Mouse (Mus musculus) kidney, postnatal 14 days (tissue): Measurements from ENCODE around the gene 1700001P01Rik.
A peak's percentile ranks its signal among the peaks of the same experiment; 100 is the strongest.
"Not testable (repeated sequence)": the region's sequence is repeated elsewhere in the genome, so short reads cannot be mapped to it uniquely, and the experiment has no call there.

Source experiments
- DNase-seq: peaks from one replicate; pipeline ENCODE4 v3.0.0; 2022; ENCODE audit warnings: mixed read lengths

The 1700001P01Rik gene

DNA sequence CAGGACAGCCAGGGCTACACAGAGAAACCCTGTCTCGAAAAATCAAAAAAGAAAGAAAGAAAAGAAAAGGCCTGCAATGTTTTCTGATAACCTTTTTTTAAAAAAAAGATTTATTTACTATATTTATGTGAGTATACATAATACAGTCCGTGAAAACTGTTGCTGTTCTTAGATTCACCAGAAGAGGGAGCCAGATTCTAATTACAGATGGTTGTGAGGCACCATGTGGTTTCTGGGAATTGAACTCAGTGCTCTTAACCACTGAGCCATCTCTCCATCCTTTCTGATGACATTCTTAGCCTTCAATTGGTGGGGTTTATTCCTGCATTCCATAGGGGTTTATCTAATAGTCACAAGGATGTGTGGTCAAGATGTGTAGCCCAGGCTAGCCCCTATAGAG, 17.4 kb upstream of the 1700001P01Rik start:
- DNase-seq = peak; percentile 61

DNA sequence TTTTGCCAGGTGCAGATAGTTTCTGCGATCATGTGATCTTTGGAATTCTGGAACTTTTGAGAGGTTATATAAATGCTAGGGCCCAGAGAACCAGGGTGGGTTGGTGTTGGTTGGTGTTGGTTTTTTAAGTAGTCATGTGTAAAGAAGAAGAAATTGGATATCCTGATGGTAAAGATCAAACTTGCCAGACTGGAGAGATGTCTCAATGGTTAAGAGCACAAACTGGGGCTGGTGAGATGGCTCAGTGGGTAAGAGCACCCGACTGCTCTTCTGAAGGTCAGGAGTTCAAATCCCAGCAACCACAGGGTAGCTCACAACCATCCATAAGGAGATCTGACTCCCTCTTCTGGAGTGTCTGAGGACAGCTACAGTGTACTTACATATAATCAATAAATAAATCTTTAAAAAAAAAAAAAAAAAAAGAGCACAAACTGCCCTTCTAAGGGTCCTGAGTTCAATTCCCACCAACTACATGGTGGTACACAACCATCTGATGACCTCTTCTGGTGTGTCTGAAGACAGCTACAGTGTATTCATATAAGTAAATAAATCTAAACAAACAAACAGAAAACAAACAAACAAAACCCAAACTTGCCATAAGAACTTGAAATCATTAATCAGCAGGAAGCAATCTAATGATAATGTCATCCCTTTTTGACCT, 15.2 kb upstream of the 1700001P01Rik start:
- DNase-seq = not testable (repeated sequence)

DNA sequence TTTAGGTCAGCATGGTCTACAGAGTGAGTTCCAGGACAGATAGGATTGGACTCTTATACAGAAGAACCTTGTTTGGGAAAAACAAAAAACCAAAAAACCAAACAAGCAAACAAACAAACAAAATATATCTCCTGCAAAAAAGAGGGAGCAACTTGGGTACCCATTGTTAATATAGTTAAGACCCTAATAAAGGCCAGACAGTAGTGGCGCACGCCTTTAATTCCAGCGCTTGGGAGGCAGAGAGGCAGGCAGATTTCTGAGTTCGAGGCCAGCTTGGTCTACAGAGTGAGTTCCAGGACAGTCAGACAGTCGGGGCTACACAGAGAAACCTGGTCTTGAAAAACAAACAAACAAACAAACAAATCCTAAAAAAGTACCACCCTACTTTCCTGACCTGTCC, 14.0 kb upstream of the 1700001P01Rik start:
- DNase-seq = no peak

DNA sequence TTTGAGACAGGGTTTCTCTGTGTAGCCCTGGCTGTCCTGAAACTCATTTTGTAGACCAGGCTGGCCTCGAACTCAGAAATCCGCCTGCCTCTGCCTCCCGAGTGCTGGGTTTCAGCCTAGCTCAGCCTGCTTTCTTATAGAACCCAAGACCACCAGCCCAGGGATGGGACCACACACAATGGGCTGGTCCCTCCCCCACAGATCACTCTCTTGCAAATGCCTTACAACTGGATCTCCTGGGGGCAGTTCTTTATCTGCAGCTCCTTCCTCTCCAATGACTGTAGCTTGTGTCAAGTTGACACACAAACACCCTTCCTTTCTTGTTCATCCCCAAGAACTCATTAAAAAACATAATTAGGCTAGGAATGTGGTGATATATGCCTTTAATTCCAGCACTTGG, 12.2 kb upstream of the 1700001P01Rik start:
- DNase-seq = no peak

DNA sequence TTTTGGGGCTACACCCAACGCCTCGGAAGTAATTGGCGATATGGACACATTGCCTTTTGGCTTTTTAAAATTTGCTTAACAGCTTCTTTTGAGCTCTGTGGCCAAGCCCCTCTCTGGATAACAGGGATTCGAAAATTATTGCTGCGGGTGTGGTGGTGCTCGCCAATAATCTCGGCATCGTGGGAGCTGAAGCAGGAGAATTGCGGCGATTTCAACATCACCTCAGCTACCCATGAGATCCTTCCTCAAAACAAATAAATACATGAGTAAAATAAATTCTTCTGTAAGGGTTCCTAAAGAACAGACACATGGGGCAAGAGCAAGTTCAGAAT, 6.8 kb upstream of the 1700001P01Rik start:
- DNase-seq = no peak

DNA sequence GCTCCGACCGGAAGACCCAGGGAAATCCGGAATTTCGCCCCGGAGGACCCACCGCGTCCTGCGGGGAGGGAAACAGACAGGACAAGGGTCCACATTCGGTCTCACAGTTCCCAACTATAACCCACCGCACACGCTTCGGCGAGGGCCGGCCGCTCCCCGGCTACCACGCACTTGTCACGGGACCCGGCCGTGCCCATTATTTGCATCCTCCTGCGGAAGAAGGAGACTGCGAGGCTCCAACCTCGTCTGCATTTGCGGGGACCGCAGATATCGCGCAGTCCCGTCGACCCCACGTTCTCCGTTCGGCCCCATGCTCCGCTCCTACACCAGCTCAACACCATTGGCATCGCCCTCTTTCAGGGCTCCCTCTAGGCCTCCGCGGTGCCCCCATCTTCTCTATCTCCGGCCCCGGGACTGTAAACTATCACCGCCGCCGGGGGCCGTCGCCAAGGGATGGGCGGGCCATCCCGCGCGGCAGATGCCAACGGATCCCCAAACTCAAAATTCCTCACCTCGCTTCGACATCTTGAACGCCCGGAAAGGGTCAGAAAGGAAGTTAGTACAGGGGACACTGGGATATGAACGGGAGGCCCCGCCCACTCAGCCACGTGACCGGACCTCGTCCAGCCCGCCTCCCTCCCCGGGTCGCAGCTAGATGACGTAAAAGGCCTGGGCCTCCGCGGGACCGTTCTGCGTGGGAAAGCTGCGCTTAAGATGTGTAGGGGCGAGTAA, 6.3 kb upstream of the 1700001P01Rik start, which contains the start of gene Rpl23:
TSS of gene Rpl23 (minus strand) at position 606 of the 732 bp plus-strand sequence.
- DNase-seq = peak; percentile 100

DNA sequence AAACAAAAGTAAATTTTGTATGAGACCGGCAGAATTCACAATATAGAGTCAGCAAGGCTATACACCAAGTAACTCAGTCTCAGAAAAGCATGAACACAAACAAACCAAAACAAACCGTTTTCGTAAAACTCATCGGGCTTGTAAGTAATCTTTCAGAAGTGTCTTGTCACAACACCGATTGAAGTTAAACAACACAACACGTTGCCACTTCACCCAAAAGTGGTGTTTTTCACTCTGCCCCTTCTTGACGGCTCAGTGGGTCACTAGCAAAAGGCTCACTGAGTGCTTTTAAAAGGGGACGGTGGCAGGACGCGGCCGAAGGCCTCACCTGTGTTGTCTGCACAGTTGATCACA, 5.7 kb upstream of the 1700001P01Rik start:
- no peak for DNase-seq

DNA sequence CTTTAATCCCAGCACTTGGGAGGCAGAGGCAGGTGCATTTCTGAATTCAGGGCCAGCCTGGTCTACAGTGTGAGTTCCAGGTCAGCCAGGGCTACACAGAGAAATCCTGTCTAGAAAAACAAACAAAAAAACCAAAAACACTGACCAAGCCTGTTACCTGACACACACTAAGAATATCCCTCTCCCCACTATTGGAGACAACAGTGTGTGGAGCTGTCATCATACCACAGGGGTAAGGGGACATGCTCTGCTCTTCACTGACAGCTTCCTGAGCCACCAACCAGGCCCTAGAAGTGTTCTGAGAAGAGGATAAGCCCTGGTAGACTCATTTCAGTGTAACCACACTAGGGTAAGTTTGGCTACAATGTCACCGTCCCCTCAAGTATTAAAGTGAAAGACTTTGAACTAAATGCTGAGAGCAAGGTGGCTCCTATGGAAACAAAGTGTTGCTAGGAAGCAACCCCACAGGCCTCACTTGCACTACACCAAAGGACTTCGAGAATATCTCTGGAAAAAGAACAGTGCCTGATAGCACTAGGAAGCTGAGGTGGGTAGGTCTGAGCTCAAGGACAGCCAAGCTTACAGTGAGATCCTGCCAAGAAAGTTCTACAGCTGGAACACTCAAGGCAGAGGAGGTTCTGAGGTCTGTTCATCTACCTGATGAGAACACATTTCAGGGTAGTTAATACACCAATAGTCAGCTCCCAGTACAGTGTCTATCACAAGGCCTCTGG, 4.4 kb upstream of the 1700001P01Rik start:
- no peak for DNase-seq

DNA sequence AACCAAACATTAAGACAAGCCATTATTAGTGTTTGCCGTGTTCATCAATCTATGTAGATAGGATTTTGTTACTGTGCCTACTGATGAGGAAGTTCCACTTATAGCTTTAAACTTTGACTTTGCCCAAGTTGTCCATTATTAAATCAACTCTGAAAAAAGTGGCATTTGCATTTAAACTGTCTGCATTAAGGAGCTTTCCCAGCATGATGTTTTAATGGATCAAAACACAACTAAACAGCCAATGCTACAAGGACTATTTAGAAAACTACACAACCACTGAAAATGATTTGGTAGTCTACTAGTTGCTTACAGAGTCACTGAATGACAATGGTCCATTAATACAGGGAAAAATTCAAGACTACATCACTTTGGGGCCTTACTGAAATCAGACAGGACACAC, 3.2 kb upstream of the 1700001P01Rik start:
- DNase-seq = no peak

DNA sequence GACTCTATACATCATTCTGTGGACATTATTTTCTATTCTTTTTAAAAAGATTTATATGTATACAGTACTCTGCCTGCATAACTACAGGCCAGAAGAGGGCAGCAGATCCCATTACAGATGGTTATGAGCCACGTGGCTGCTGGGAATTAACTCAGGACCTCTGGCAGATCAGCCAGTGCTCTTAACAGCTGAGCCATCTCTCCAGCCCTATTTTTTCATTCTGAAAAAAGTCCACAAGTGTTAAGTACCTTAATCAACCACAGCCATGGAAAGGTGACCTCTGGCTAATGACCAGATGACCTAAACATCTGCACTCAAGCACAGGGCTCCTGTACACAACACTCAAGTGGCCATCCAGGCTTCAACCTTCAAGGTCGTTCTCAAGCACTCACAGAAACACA, 1.4 kb upstream of the 1700001P01Rik start:
- peak; percentile 38 for DNase-seq

DNA sequence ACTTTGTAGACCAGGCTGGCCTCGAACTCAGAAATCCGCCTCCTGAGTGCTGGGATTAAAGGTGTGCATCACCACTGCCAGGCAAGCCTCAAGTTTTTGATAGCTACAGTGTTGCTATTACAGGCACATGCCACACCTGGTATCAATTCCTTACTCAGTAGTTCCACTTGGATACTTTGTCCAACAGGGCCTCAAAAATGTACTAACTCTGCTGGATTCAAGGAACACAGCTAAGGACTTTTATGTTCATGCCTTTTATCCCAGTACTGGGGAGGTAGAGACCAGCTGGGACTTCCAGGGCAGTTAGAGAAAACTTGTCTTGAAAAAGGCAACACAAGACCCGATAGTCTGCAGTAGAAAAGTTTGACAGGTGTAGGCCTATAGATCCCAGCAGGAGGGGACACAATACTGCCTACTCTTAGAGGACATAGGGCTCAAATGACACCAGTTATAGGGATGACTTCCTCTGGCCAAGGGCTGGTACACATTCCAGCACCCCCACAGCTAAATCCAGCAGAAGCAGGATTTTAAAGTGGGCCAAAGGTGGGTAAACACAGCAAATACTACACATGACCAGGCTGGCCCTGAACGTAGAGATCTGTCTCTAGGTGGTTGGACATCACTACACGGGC, 895 bp upstream of the 1700001P01Rik start:
- no peak for DNase-seq

DNA sequence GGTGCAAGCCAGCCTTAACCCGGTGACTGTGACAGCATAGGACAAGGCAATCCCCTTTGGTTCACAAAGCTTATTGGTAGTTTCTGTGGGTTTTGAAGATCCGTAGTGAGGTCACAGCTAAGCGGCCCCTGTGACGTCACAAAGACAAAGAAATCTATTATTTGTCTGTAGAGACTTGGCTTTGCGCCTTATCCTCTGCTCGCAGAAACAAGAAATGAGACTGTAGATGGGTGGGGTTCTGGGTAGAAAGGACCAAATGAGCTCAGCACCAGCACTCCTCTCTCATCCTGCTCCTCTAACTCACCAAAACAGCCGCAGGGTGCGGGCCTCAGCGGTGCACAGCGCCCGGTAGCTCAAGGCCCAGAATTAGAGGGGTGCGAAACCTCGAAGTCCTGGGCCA, 532 bp downstream of the 1700001P01Rik start:
- DNase-seq = no peak

DNA sequence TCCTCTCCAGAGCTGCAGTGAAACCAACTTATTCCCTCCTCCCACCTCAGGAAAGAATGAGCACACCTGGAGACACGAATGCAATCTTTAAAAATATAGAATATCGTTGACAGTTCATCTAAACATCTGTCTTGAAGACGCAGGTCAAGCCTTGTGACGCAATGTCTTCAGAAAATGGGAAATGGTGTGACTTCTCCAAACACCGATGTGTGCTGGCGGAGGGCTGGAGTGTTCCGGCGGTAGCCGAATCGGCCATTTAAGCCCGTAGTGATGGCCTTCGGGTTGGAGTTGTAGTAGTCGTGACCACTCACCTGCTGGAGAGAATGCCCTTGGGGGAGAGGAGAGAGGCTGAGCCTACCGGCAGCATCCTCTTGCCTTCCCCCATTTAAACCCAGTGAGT, 4.3 kb downstream of the 1700001P01Rik start:
- DNase-seq = no peak

DNA sequence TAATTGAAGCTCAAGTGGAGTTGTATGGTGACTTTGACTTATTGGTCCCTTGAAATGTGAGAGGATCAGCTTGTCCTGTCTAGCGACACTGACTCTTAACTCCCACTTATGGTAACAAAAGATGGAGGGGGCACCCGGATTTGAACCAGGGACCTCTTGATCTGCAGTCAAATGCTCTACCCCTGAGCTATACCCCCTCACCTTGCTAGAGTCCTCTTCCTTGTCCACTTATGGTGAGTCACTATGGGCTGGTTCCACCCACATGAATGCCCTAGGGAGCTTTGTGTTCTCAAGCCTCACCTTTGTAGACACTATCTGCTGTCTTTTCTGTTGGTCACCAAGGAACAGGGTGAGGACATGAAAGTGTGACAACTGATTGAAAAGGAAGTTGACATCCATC, 6.0 kb downstream of the 1700001P01Rik start:
- DNase-seq = no peak

DNA sequence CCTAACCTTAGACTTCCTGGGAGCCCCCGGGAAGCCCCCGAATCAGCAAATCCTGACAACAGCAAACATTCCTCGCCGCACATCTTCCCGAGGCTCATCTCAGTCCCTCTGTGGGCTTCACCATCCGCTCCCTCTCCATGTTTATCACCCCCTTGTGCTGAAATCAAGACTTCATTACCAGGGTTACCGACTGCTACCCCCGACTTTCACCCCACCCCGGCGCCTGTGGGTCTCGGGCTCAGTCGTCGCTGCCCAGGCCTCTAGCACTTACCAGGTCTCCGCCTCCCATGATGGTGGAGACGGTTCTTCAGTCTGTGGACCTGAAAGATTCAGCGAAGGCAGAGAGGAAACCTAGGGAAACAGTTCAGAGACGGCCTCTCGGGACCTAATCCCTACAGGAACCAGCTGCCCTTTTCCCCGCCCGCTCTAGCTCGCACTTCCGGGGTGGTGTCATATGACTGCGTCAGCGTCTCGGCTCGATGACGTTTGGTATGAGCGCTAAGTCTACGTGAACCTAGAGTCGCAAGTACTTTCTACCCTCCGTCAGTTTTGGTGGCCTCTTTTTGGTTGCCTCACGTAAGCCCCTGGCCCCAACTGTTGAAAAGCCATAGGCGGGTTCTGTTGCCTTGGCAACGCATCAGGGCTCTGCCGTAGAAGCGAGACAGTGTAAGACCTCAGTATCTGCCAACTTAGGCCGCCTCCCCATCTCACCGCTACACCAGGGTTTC, 9.4 kb downstream of the 1700001P01Rik start, which contains the start of gene Cwc25:
TSS of gene Cwc25 (minus strand) at position 403 of the 728 bp plus-strand sequence.
- DNase-seq = peak; percentile 96

DNA sequence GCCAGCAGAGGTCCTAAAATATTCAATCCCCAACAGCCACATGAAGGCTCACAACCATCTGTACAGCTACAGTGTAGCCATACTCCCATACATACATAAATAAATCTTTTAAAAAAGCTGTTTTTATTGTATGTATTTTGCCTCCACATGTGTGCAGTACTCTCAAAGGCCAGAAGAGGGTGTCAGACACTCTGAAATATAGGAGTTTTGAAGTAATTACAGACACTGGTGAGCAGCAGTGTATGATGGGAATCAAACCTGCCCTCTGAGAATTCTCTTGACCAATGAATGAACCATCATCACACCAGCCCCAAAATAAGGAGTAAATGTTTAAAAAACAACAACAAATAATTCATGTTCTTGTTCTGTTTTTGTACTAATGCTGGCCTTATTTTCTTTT, 14.1 kb downstream of the 1700001P01Rik start:
- no peak for DNase-seq

DNA sequence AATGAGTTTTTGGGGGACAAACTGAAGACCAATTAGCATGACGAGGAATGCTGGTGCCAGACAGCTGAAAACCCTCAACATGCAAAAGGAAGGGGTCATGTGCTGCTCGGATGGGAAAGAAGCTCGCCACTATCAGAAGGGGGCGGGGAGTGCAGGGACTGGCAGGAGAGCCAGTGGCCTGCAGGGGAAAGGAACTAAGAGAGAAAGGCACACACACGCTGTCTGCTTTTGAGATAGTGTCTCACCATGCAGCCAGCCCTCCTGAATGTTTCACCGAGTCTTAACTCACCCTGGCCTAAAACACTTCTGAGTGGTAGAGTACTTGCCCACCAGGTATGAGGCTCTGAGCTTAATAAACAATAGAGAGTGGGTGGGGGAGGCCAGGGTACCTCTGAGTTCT, 16.8 kb downstream of the 1700001P01Rik start:
- DNase-seq = no peak

DNA sequence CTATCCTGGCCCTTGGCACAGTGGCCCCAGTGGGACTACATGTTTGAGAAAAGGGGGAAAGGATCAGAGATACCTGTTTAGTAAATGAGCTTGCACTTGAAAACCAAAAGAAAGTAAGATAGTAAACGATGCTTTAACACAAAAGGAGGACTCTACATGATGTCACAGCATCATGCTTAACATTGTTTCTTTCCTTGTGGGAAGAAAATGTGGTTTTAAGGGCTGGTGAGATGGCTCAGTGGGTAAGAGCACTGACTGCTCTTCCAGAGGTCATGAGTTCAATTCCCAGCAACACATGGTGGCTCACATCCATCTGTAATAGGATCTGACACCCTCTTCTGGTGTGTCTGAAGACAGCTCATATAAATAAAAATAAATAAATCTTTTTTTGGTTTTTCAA, 17.6 kb downstream of the 1700001P01Rik start:
- no peak for DNase-seq

DNA sequence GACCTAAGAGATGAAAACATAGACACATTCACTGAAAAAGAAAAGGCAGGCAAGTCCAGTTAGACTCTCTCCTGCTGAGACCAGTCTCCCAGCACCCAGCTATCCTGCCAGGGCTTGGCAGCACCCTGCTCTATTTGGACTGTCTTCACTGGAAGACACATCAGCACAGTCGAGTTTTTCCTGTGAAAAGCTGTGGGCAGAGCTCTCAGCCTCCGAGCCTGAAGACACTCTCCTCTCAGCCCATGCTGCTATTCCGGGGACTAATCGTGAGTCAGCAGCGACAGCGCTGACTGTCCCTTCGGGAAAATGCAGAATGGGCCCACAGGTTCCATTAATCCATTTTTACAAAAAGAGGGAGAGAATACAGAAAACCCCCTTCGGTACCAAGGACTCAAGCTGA, 22.4 kb downstream of the 1700001P01Rik start:
- no peak for DNase-seq

DNA sequence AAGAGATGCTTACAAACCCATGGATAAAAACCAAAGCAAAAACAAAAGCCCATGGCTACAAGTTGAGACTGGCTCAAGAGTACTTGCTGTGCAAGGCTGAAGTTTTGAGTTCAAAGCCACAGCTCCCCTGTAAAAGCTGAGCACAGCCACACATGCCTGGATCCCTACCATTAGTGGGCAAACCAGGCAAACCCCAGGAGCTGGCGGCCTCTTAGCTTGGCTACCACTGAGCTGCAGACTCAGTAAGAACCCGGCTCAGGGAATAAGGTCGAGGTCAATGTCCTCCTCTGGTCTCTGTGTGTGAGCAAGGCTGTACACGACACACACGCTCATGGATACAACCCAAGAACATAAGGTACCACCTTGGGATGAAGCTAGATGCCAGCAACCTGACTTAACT, 27.2 kb downstream of the 1700001P01Rik start:
- DNase-seq = no peak

DNA sequence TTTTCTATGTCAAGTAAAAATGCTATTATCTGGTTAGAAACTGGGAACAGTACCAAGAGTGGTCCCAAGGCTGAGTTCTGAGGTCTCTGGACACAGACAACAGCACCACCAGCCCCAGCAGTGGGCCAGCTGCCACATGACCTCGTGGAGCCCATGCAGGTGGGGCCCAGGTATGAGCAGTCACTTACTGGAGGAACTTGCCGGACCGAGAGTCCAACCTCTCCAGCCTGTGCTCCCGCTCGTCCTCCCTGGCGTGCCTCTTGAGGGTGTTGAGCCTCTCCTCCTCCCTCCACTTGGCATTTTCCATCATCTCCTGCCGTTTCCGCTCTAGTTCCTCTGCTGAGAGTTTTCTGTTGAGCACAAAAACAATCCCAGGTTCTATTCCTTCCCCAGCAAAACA, 27.9 kb downstream of the 1700001P01Rik start:
- no peak for DNase-seq

DNA sequence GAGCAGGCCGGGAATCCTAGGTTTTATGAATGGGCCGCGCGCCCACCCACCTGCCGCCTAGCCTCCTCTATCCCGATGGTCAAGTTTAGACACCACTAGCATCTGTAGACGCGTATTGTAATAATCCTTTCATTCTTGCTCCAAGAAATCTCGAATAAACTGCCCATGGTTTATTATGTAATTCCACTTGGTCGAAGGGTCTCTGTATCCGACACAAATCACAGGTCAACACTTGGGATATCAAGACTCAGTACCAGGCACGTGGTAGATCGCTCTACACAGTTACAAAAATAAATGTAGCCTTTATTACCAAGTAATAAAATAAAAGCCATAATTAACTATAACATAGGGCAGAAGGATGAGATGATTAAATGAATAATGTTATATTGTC, 30.4 kb downstream of the 1700001P01Rik start:
- DNase-seq = no peak
